Mouse (Mus musculus) liver, embryonic 14.5 days (tissue): ENCODE measurements around the gene Mmgt1.

Experiments used
- CTCF ChIP-seq: IDR thresholded peaks from 2 replicates; pipeline ENCODE4 v1.5.1; 2016; ENCODE audit warnings: antibody characterized with exemption, low read depth, control low read depth
- EP300 ChIP-seq: IDR thresholded peaks from 2 replicates; pipeline ENCODE4 v1.6.1; 2016; ENCODE audit warnings: antibody characterized with exemption, low read depth

DNA sequence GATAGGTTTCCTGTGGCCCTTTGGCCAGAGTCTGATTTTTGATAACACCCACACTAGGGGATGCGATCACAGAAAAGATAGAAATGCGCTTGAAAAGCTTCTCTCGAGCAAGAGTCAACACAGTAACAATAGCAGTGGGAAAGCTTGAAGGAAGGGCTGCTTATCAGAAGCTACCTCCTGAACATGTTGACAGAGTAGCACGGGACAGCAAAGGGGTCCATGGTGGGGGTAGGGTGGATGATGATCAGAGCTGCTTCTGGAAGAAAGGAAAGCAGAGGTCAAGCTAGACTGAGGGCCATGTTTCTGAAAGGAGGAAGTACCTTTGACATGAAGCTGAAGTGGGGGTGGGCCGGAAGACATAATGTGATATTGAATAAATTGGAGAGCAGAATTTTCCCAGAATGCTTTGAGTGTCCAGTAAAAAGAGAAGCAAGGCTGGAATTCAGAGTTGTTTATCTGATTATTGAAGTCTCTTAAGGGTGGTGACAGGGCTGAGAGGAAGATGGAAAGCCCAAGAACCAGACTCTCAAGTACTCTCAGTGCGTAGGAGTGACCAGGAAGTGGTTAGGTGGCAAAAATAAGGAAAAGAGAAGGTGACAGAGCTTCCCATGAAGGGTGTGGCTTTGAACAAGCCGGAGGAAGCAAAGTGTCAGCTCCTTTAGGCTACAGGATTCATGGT is 9.3 kb upstream of the Mmgt1 start:
- no peak for TF ChIP-seq CTCF
- no peak for TF ChIP-seq EP300
